ENCODE assay signal across 14 mouse cellular contexts in the genomic region with DNA sequence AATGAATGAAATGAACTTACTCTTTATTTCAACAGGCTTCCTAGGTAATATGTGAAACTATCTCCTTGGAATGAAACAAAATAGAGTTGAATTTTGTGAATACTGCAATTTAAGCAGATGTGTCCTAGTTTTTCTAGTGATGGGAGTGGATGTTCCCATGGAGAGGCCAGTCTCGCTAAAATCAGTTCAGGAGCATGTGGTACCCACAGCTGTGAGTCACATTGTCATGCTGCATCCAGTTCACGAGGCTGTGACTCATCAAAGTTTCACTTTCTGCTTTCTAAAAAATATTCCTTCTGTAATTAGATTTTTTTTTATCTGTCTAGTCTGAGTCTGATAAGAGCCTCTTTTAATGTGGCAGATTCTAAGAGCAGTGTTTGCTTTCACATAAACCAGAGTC.
DNase-seq lines count a peak whose midpoint lies in the region; ATAC-seq and TF ChIP-seq lines count a peak whose summit lies in the region.
"Had no signal": no experiment of that assay in that cellular context is flagged by ENCODE, and none has a peak within 500 bp of the region (broad histone marks: within the 10 kb centered on the region; RNA-seq: fewer than 3 reads in every experiment).

No protein-coding gene starts in this region.

- intact Hi-C loops in heart, adult 2 months (cut with DNase I) = no loop called here

- H3K27ac ChIP-seq in heart, adult 2 months = no peak overlapping the region
- H3K27ac ChIP-seq: hindbrain, embryonic 14.5 days; midbrain, embryonic 10.5 days; stomach, postnatal 0 days had no signal

- no peak overlapping the region for H3K4me3 ChIP-seq in heart, adult 2 months
- H3K4me3 ChIP-seq: midbrain, embryonic 10.5 days had no signal

- DNase-seq in 3T3-L1 (ENCODE audit: low read depth, low spot score) = peak; percentile 79
- peak; percentile 79 for DNase-seq in layer of hippocampus, adult 9-11 months
- DNase-seq in right cerebral cortex, adult 2 months (ENCODE audit: low spot score in 2 of 2) = peak; percentile 76 to 77
- no peak for DNase-seq in heart, adult 2 months
- no peak for DNase-seq in embryo, embryonic 11 days
- DNase-seq in cerebellum, adult 9-10 months = no peak
- DNase-seq: cerebellum, adult 8-10 months; kidney, adult 11 months; thymus, postnatal 4 days had no signal

- no peaks in the 10 kb centered on the region for H3K79me2 ChIP-seq in heart, adult 2 months (replicated peaks; ENCODE audit: control insufficient read depth, insufficient read depth, low read length)

- H3K27me3 ChIP-seq in heart, adult 2 months (ENCODE audit: control insufficient read depth, insufficient read depth, low read length) = no peaks in the 10 kb centered on the region
- H3K27me3 ChIP-seq: Patski had no signal

- no peak for TF ChIP-seq POLR2A in heart, adult 2 months (IDR thresholded peaks at IDR 0.05; ENCODE audit: insufficient read depth, low read depth, low read length)

- no peaks in the 10 kb centered on the region for H3K36me3 ChIP-seq in heart, adult 2 months (ENCODE audit: control insufficient read depth, insufficient read depth, low read length)
- H3K36me3 ChIP-seq: midbrain, embryonic 10.5 days had no signal

- ATAC-seq in frontal cortex, adult (ENCODE audit: low TSS enrichment) = peak; percentile 99
- ATAC-seq: Patski had no signal

- no peak for TF ChIP-seq CTCF in heart, adult 2 months (IDR thresholded peaks at IDR 0.05)

- TF ChIP-seq EP300 in heart, adult 2 months (IDR thresholded peaks at IDR 0.05; ENCODE audit: insufficient read depth, low read depth, low read length) = no peak

- 40% methylated on average over 2 of the region's 2 CpGs for WGBS in heart, adult 2 months

- H3K9ac ChIP-seq in heart, adult 2 months (ENCODE audit: low read depth, low read length) = no peak overlapping the region
- H3K9ac ChIP-seq: hindbrain, embryonic 14.5 days had no signal

- H3K4me1 ChIP-seq in heart, adult 2 months (ENCODE audit: control insufficient read depth, insufficient read depth, low read length) = no peaks in the 10 kb centered on the region
- H3K4me1 ChIP-seq: midbrain, embryonic 10.5 days had no signal

Comparison
In these comparisons a context has a peak if more than half of its experiments do, and no peak if none do; other contexts are left out.
1. DNase-seq: peak in 3T3-L1 (single experiment), layer of hippocampus, adult 9-11 months (single experiment) and right cerebral cortex, adult 2 months (2 of 2); none in heart, adult 2 months (0 of 2), embryo, embryonic 11 days (single experiment) and cerebellum, adult 9-10 months (single experiment).